Mouse (Mus musculus) CH12.LX (cell line): ENCODE data around the gene Erg28. TPM values are rescaled to one million over a fixed set of nuclear protein-coding genes. Genes with fewer than 3 reads are reported as not detected.

Experiments
- DNase-seq: peaks from one replicate; pipeline ENCODE4 v3.0.0-alpha.2; 2013; ENCODE audit errors: extremely low read depth
- H3K27ac ChIP-seq: 2 replicates; pipeline ENCODE4 v1.5.1; 2012; ENCODE audit warnings: low read depth, mild to moderate bottlenecking, control low read depth, moderate library complexity; ENCODE audit not compliant: insufficient read depth
- H3K27me3 ChIP-seq: replicated peaks from 2 replicates; pipeline ENCODE3; 2012; ENCODE audit warnings: inconsistent platforms
- H3K36me3 ChIP-seq, 2 experiments: replicated peaks in 1 of 2; 2 replicates each; pipeline versions ENCODE3 to v1.6.1; 2012; ENCODE audit warnings: inconsistent platforms in 1 of 2, low read length in 1 of 2, mild to moderate bottlenecking in 1 of 2, mixed read lengths in 1 of 2, moderate library complexity in 1 of 2; ENCODE audit not compliant: control insufficient read depth in 1 of 2, insufficient read depth in 1 of 2
- H3K4me1 ChIP-seq, 2 experiments: 2 replicates each; pipeline ENCODE4 v1.6.1; 2012; ENCODE audit warnings: inconsistent platforms in 1 of 2, moderate library complexity in 1 of 2; ENCODE audit not compliant: insufficient read depth in 2 of 2, control insufficient read depth in 1 of 2
- H3K4me2 ChIP-seq: 2 replicates; pipeline ENCODE4 v1.6.1; 2012; ENCODE audit warnings: low read depth, mild to moderate bottlenecking, control low read depth; ENCODE audit not compliant: poor library complexity, insufficient read depth, severe bottlenecking
- H3K4me3 ChIP-seq, 3 experiments: fragments of 150-350 bp in 1 of 3; sonication (generic) in 1 of 3; replicated peaks in 1 of 3; 2 replicates each; pipeline versions ENCODE3 to v1.5.1; 2011 to 2012; ENCODE audit warnings: low read depth in 2 of 3, low read length in 2 of 3, mild to moderate bottlenecking in 2 of 3, moderate library complexity in 2 of 3, control low read depth in 1 of 3, improper control_type of control experiment in 1 of 3, inconsistent platforms in 1 of 3, mixed read lengths in 1 of 3; ENCODE audit not compliant: poor library complexity in 1 of 3
- H3K79me2 ChIP-seq: replicated peaks from 2 replicates; pipeline ENCODE4 v1.6.1; 2012; ENCODE audit warnings: mild to moderate bottlenecking, moderate library complexity; ENCODE audit not compliant: control insufficient read depth, poor library complexity, insufficient read depth, severe bottlenecking; ENCODE audit errors: extremely low read depth
- H3K9ac ChIP-seq: 2 replicates; pipeline ENCODE4 v1.6.1; 2012; ENCODE audit warnings: low read depth, mild to moderate bottlenecking, control low read depth, moderate library complexity; ENCODE audit not compliant: insufficient read depth
- H3K9me3 ChIP-seq: replicated peaks from 2 replicates; pipeline ENCODE3; 2012; ENCODE audit warnings: low read length, inconsistent platforms, mixed read lengths
- BHLHE40 ChIP-seq: IDR thresholded peaks from 2 replicates; pipeline ENCODE4 v1.6.1; 2011; ENCODE audit warnings: mild to moderate bottlenecking, low read depth, low read length, improper control_type of control experiment
- CHD1 ChIP-seq: IDR thresholded peaks from 2 replicates; pipeline ENCODE4 v1.6.1; 2012; ENCODE audit warnings: low read depth, low read length, improper control_type of control experiment, inconsistent platforms
- CHD2 ChIP-seq: IDR thresholded peaks from 2 replicates; pipeline ENCODE4 v1.6.1; 2011; ENCODE audit warnings: low read length, improper control_type of control experiment
- CTCF ChIP-seq, 2 experiments: IDR thresholded peaks in 1 of 2; conservative IDR thresholded peaks in 1 of 2; 2 replicates each; pipeline ENCODE4 v1.5.1; 2011 to 2012; ENCODE audit warnings: low read depth in 2 of 2, low read length in 2 of 2, improper control_type of control experiment in 1 of 2, inconsistent platforms in 1 of 2, mild to moderate bottlenecking in 1 of 2, moderate library complexity in 1 of 2
- E2F4 ChIP-seq: IDR thresholded peaks from 2 replicates; pipeline ENCODE4 v1.6.1; 2011; ENCODE audit warnings: low read depth, low read length, improper control_type of control experiment; ENCODE audit not compliant: insufficient replicate concordance
- IRF4 ChIP-seq: IDR thresholded peaks from 2 replicates; pipeline ENCODE4 v1.6.1; 2014; ENCODE audit warnings: low read depth, mild to moderate bottlenecking, inconsistent platforms, low read length, improper control_type of control experiment
- KAT2A ChIP-seq: IDR thresholded peaks from 2 replicates; pipeline ENCODE4 v1.6.1; 2012; ENCODE audit warnings: low read length, improper control_type of control experiment, inconsistent platforms; ENCODE audit not compliant: insufficient replicate concordance
- MAX ChIP-seq: IDR thresholded peaks from 2 replicates; pipeline ENCODE4 v1.6.1; 2011; ENCODE audit warnings: low read length, improper control_type of control experiment
- MEF2A ChIP-seq: IDR thresholded peaks from 2 replicates; pipeline ENCODE4 v1.6.1; 2014; ENCODE audit warnings: low read depth, mild to moderate bottlenecking, inconsistent platforms, low read length, improper control_type of control experiment, borderline replicate concordance
- MYC ChIP-seq: IDR thresholded peaks from 2 replicates; pipeline ENCODE4 v1.6.1; 2011; ENCODE audit warnings: low read depth, mild to moderate bottlenecking, improper control_type of control experiment, low read length
- PAX5 ChIP-seq: IDR thresholded peaks from 2 replicates; pipeline ENCODE4 v1.6.1; 2012; ENCODE audit warnings: low read length, inconsistent platforms, mixed read lengths
- POLR2AphosphoS2 ChIP-seq: IDR thresholded peaks from 2 replicates; pipeline ENCODE4 v1.6.1; 2011; ENCODE audit warnings: low read depth, low read length, improper control_type of control experiment
- RAD21 ChIP-seq: IDR thresholded peaks from 2 replicates; pipeline ENCODE4 v1.6.1; 2011; ENCODE audit warnings: low read depth, mild to moderate bottlenecking, low read length, improper control_type of control experiment, moderate library complexity
- SIN3A ChIP-seq: IDR thresholded peaks from 2 replicates; pipeline ENCODE4 v1.6.1; 2012; ENCODE audit warnings: low read length, improper control_type of control experiment, inconsistent platforms
- TCF12 ChIP-seq: IDR thresholded peaks from 2 replicates; pipeline ENCODE4 v1.6.1; 2014; ENCODE audit warnings: low read depth, mild to moderate bottlenecking, inconsistent platforms, low read length, improper control_type of control experiment
- ZKSCAN1 ChIP-seq: IDR thresholded peaks from 2 replicates; pipeline ENCODE4 v1.6.1; 2012; ENCODE audit warnings: low read depth, inconsistent platforms, low read length, improper control_type of control experiment, borderline replicate concordance
- ZNF384 ChIP-seq: IDR thresholded peaks from 2 replicates; pipeline ENCODE4 v1.6.1; 2012; ENCODE audit warnings: low read depth, low read length, improper control_type of control experiment, inconsistent platforms
- dilution Hi-C: fragments of 300-500 bp; cut with MboI; formaldehyde crosslinking; loops from 2 replicates; pipeline ENCODE4 v1.14.3; 2020; ENCODE audit warnings: low sequenced_read_pairs; ENCODE audit not compliant: extremely low pct_unique_long_range_greater_than_20kb, extremely low pct_ligation_motif_present
- in situ Hi-C: fragments of 300-500 bp; cut with MboI; formaldehyde crosslinking; loops from 3 replicates; pipeline ENCODE4 v1.14.3; 2019; ENCODE audit warnings: low sequenced_read_pairs, low pct_ligation_motif_present, low pct_unique_long_range_greater_than_20kb, mixed read lengths
- polyA plus RNA-seq: library from polyadenylated mRNA; unstranded; fragments of >175 nt; gene quantifications from 2 replicates; pipeline ENCODE4 v1.2.1, GENCODE M21; 2012; ENCODE audit warnings: low read depth; ENCODE audit not compliant: insufficient read length
- total RNA-seq, 2 experiments: library from RNA; depleted of rRNA; stranded (reverse); fragments of 300-350 nt in 1 of 2; fragments of >200 nt in 1 of 2; gene quantifications; 2 replicates each; pipeline ENCODE4 v1.2.3; 2012 to 2014

The Erg28 gene
- total and polyA plus RNA-seq, 3 experiments, result 83.6 to 318 (median 143) TPM

DNA sequence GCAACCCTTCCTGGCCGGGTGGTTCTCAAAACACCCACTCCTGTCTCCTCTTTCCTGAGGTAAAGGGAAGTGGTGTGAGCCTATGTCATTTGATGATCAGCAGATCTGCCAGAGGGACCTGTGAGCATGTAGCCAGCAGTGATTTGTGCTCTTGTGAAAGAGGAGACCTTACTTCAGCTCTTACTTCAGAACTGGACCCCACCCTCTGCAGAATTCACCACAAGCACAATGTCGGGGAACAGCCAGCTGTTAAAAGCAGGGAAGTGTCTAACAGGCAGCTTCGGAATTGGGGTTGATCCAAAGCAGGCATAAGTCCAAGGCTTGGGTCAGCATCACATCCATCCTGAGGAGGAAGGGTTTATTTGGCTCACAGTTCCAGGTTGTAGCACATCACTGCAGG, 53.0 kb downstream of the Erg28 start:
- Histone ChIP-seq H3K4me1 (peaks cover 0 to 8% of the 10 kb centered on the region in 2 experiments; a peak in 3 of 4 replicates), H3K27me3 (no peaks in the 10 kb centered on the region), H3K79me2 (no peaks in the 10 kb centered on the region), H3K27ac (no peak overlapping the region), H3K4me3 (no peak overlapping the region), H3K4me2 (no peak overlapping the region), H3K9me3 (peaks cover 6% of the 10 kb centered on the region), H3K9ac (no peak overlapping the region), H3K36me3 (no peaks in the 10 kb centered on the region)
- dilution Hi-C loops, result no loop called here
- in situ Hi-C loops, result no loop called here
- DNase-seq, result no peak
- no peak for TF ChIP-seq IRF4
- TF ChIP-seq BHLHE40, result no peak
- no peak for TF ChIP-seq POLR2AphosphoS2
- TF ChIP-seq KAT2A, result no peak
- TF ChIP-seq ZKSCAN1, result no peak
- no peak for TF ChIP-seq CHD1
- TF ChIP-seq MYC, result no peak
- TF ChIP-seq E2F4, result no peak
- no peak for TF ChIP-seq PAX5
- no peak for TF ChIP-seq TCF12
- TF ChIP-seq MAX, result no peak
- no peak for TF ChIP-seq RAD21
- no peak for TF ChIP-seq SIN3A
- no peak for TF ChIP-seq CTCF (conservative IDR thresholded peaks at IDR 0.05 in 1 of 2, IDR thresholded peaks at IDR 0.05 in 1 of 2; ENCODE audit: low read depth in 2 of 2, low read length in 2 of 2)
- TF ChIP-seq ZNF384, result no peak
- no peak for TF ChIP-seq CHD2

- no peak for DNase-seq
- Histone ChIP-seq H3K27ac (no peak overlapping the region), H3K36me3 (no peaks in the 10 kb centered on the region), H3K4me1 (peaks cover 0 to 8% of the 10 kb centered on the region in 2 experiments; a peak in 3 of 4 replicates), H3K4me3 (no peak overlapping the region), H3K4me2 (no peak overlapping the region), H3K9me3 (no peaks in the 10 kb centered on the region), H3K27me3 (no peaks in the 10 kb centered on the region), H3K9ac (no peak overlapping the region), H3K79me2 (no peaks in the 10 kb centered on the region)
- in situ Hi-C loops (no loop called here), dilution Hi-C loops (no loop called here)
- TF ChIP-seq MEF2A, result no peak
- TF ChIP-seq RAD21, result no peak
These were observed 56.6 kb downstream of the Erg28 start for GRCm38 (mm10) chr12:85767750-85768149.
